Mouse (Mus musculus): ENCODE measurements around the gene Col9a3. TPM values are rescaled to one million over a fixed set of nuclear protein-coding genes. Genes with fewer than 3 reads are reported as not detected.

The Col9a3 gene
- polyA plus RNA-seq, 1 experiment from 2014 or later, result 9.0 TPM

- H3K9me3 ChIP-seq (replicated peaks; ENCODE audit: control insufficient read depth, low read length), result peaks cover 18% of the 10 kb centered on the region
- no peak for ATAC-seq (ENCODE audit: insufficient read depth, low FRiP score)
- H3K27ac ChIP-seq (ENCODE audit: low read length), result no peak overlapping the region
- H3K36me3 ChIP-seq (ENCODE audit: control insufficient read depth, insufficient read depth, low read length), result no peaks in the 10 kb centered on the region
- no peak overlapping the region for H3K4me3 ChIP-seq (replicated peaks; ENCODE audit: low read length)
- H3K4me2 ChIP-seq (ENCODE audit: low read depth, low read length), result no peak overlapping the region
- no peak overlapping the region for H3K9ac ChIP-seq (ENCODE audit: low read length)
- peaks cover 14% of the 10 kb centered on the region for H3K27me3 ChIP-seq (ENCODE audit: control insufficient read depth, insufficient read depth, low read length)
- no peaks in the 10 kb centered on the region; the same call in 1 of the 2 replicates for H3K4me1 ChIP-seq (ENCODE audit: control insufficient read depth, insufficient read depth, low read length)
These were observed 49.3 kb downstream of the Col9a3 start for GRCm38 (mm10) chr2:180646841-180647240.

- Histone ChIP-seq H3K4me2 (ENCODE audit: low read depth, low read length) (no peak overlapping the region), H3K4me3 (replicated peaks; ENCODE audit: low read length) (no peak overlapping the region), H3K4me1 (ENCODE audit: control insufficient read depth, insufficient read depth, low read length) (no peaks in the 10 kb centered on the region), H3K9ac (ENCODE audit: low read length) (no peak overlapping the region), H3K27me3 (ENCODE audit: control insufficient read depth, insufficient read depth, low read length) (no peaks in the 10 kb centered on the region), H3K9me3 (replicated peaks; ENCODE audit: control insufficient read depth, low read length) (no peaks in the 10 kb centered on the region), H3K27ac (ENCODE audit: low read length) (no peak overlapping the region), H3K36me3 (ENCODE audit: control insufficient read depth, insufficient read depth, low read length) (no peaks in the 10 kb centered on the region)
- WGBS, result 80% methylated on average over 7 of the region's 7 CpGs
- no peak for ATAC-seq (ENCODE audit: insufficient read depth, low FRiP score)
These were observed 57.1 kb downstream of the Col9a3 start for GRCm38 (mm10) chr2:180654666-180655065.

GRCm38 (mm10) chr2:180655150-180655549 lies 57.6 kb downstream of the Col9a3 start:
- Histone ChIP-seq H3K9me3 (replicated peaks; ENCODE audit: control insufficient read depth, low read length) (no peaks in the 10 kb centered on the region), H3K9ac (ENCODE audit: low read length) (no peak overlapping the region), H3K27me3 (ENCODE audit: control insufficient read depth, insufficient read depth, low read length) (no peaks in the 10 kb centered on the region), H3K36me3 (ENCODE audit: control insufficient read depth, insufficient read depth, low read length) (no peaks in the 10 kb centered on the region), H3K4me3 (replicated peaks; ENCODE audit: low read length) (no peak overlapping the region), H3K4me2 (ENCODE audit: low read depth, low read length) (no peak overlapping the region), H3K27ac (ENCODE audit: low read length) (no peak overlapping the region), H3K4me1 (ENCODE audit: control insufficient read depth, insufficient read depth, low read length) (no peaks in the 10 kb centered on the region)
- no peak for ATAC-seq (ENCODE audit: insufficient read depth, low FRiP score)
- WGBS, result 58% methylated on average over 6 of the region's 6 CpGs

- 76% methylated on average over 4 of the region's 4 CpGs for WGBS
- H3K4me2 ChIP-seq (ENCODE audit: low read depth, low read length), result no peak overlapping the region
- no peak overlapping the region for H3K4me3 ChIP-seq (replicated peaks; ENCODE audit: low read length)
- no peak overlapping the region for H3K9ac ChIP-seq (ENCODE audit: low read length)
- no peaks in the 10 kb centered on the region for H3K27me3 ChIP-seq (ENCODE audit: control insufficient read depth, insufficient read depth, low read length)
- H3K36me3 ChIP-seq (ENCODE audit: control insufficient read depth, insufficient read depth, low read length), result 0 out of 2 replicates have a peak, but pooled peaks cover 6% of the 10 kb centered on the region
- no peak overlapping the region for H3K27ac ChIP-seq (ENCODE audit: low read length)
- no peaks in the 10 kb centered on the region for H3K9me3 ChIP-seq (replicated peaks; ENCODE audit: control insufficient read depth, low read length)
- H3K4me1 ChIP-seq (ENCODE audit: control insufficient read depth, insufficient read depth, low read length), result no peaks in the 10 kb centered on the region
- ATAC-seq (ENCODE audit: insufficient read depth, low FRiP score), result no peak; the same call in 1 of the 2 replicates
These were observed 59.9 kb downstream of the Col9a3 start for GRCm38 (mm10) chr2:180657394-180658013.

- no peak overlapping the region for H3K9ac ChIP-seq (ENCODE audit: low read length)
- H3K9me3 ChIP-seq (replicated peaks; ENCODE audit: control insufficient read depth, low read length), result no peaks in the 10 kb centered on the region
- no peak overlapping the region for H3K27ac ChIP-seq (ENCODE audit: low read length)
- H3K36me3 ChIP-seq (ENCODE audit: control insufficient read depth, insufficient read depth, low read length), result 0 out of 2 replicates have a peak, but pooled peaks cover 6% of the 10 kb centered on the region
- H3K4me1 ChIP-seq (ENCODE audit: control insufficient read depth, insufficient read depth, low read length), result no peaks in the 10 kb centered on the region
- H3K27me3 ChIP-seq (ENCODE audit: control insufficient read depth, insufficient read depth, low read length), result no peaks in the 10 kb centered on the region
- no peak overlapping the region for H3K4me3 ChIP-seq (replicated peaks; ENCODE audit: low read length)
- no peak for ATAC-seq (ENCODE audit: insufficient read depth, low FRiP score)
- H3K4me2 ChIP-seq (ENCODE audit: low read depth, low read length), result no peak overlapping the region
- 89% methylated on average over 5 of the region's 5 CpGs for WGBS
These were observed 60.8 kb downstream of the Col9a3 start for GRCm38 (mm10) chr2:180658381-180658780.

- H3K27me3 ChIP-seq (ENCODE audit: control insufficient read depth, insufficient read depth, low read length), result no peaks in the 10 kb centered on the region
- WGBS, result 42% methylated on average over 42 of the region's 42 CpGs
- ATAC-seq (ENCODE audit: insufficient read depth, low FRiP score), result peak; percentile 39; the same call in 1 of the 2 replicates
These were observed 62.0 kb downstream of the Col9a3 start for GRCm38 (mm10) chr2:180659353-180660150.

GRCm38 (mm10) chr2:180660521-180660920 lies 62.9 kb downstream of the Col9a3 start:
- H3K4me2 ChIP-seq (ENCODE audit: low read depth, low read length), result no peak overlapping the region
- WGBS, result 92% methylated on average over 5 of the region's 5 CpGs
- H3K9me3 ChIP-seq (replicated peaks; ENCODE audit: control insufficient read depth, low read length), result no peaks in the 10 kb centered on the region
- no peaks in the 10 kb centered on the region for H3K27me3 ChIP-seq (ENCODE audit: control insufficient read depth, insufficient read depth, low read length)
- no peaks in the 10 kb centered on the region for H3K4me1 ChIP-seq (ENCODE audit: control insufficient read depth, insufficient read depth, low read length)
- H3K36me3 ChIP-seq (ENCODE audit: control insufficient read depth, insufficient read depth, low read length), result 0 out of 2 replicates have a peak, but pooled peaks cover 6% of the 10 kb centered on the region
- no peak overlapping the region for H3K4me3 ChIP-seq (replicated peaks; ENCODE audit: low read length)
- no peak for ATAC-seq (ENCODE audit: insufficient read depth, low FRiP score)
- H3K9ac ChIP-seq (ENCODE audit: low read length), result no peak overlapping the region
- H3K27ac ChIP-seq (ENCODE audit: low read length), result no peak overlapping the region

More at GRCm38 (mm10) chr2:180659353-180660150, 62.0 kb downstream of the Col9a3 start:
- peak overlapping the region; percentile 25 for H3K4me2 ChIP-seq (ENCODE audit: low read depth, low read length)
- no peak overlapping the region for H3K4me3 ChIP-seq (replicated peaks; ENCODE audit: low read length)
- H3K4me1 ChIP-seq (ENCODE audit: control insufficient read depth, insufficient read depth, low read length), result no peaks in the 10 kb centered on the region
- no peak overlapping the region for H3K27ac ChIP-seq (ENCODE audit: low read length)
- H3K36me3 ChIP-seq (ENCODE audit: control insufficient read depth, insufficient read depth, low read length), result 0 out of 2 replicates have a peak, but pooled peaks cover 6% of the 10 kb centered on the region
- peak overlapping the region; percentile 19 for H3K9ac ChIP-seq (ENCODE audit: low read length)
- H3K9me3 ChIP-seq (replicated peaks; ENCODE audit: control insufficient read depth, low read length), result no peaks in the 10 kb centered on the region

GRCm38 (mm10) chr2:180662008-180662407 lies 64.4 kb downstream of the Col9a3 start:
- Histone ChIP-seq H3K4me3 (replicated peaks; ENCODE audit: low read length) (no peak overlapping the region), H3K9ac (ENCODE audit: low read length) (no peak overlapping the region), H3K36me3 (ENCODE audit: control insufficient read depth, insufficient read depth, low read length) (0 out of 2 replicates have a peak, but pooled peaks cover 6% of the 10 kb centered on the region), H3K27ac (ENCODE audit: low read length) (no peak overlapping the region), H3K4me2 (ENCODE audit: low read depth, low read length) (no peak overlapping the region), H3K27me3 (ENCODE audit: control insufficient read depth, insufficient read depth, low read length) (no peaks in the 10 kb centered on the region), H3K9me3 (replicated peaks; ENCODE audit: control insufficient read depth, low read length) (no peaks in the 10 kb centered on the region), H3K4me1 (ENCODE audit: control insufficient read depth, insufficient read depth, low read length) (no peaks in the 10 kb centered on the region)
- WGBS, result 83% methylated on average over 4 of the region's 4 CpGs
- ATAC-seq (ENCODE audit: insufficient read depth, low FRiP score), result no peak
